Mouse (Mus musculus): ENCODE measurements around the gene Auts2.

- no peak for TF ChIP-seq GATA1 (IDR thresholded peaks at IDR 0.05; ENCODE audit: low read length)
- no peak for TF ChIP-seq TAL1 (IDR thresholded peaks at IDR 0.05; ENCODE audit: low read length)
Observed at GRCm38 (mm10) chr5:132008703-132009222, 534.4 kb downstream of the Auts2 start.
